Mouse (Mus musculus) common myeloid progenitor, adult 5-6 weeks (primary cell): ENCODE measurements at regions not wholly inside any gene's neighbourhood (a gene's known extent, or its start where the extent isn't known, plus 50 kb on each side); places are given as distances from the start of the nearest gene placed in this dataset.
A peak's percentile ranks its signal among the peaks of the same experiment; 100 is the strongest.

Source experiments
- ATAC-seq: replicated peaks from 2 replicates; pipeline ENCODE4 v1.8.0; 2016; ENCODE audit warnings: low read depth, mild to moderate bottlenecking, moderate TSS enrichment, inconsistent platforms; ENCODE audit not compliant: poor library complexity, severe bottlenecking

GRCm38 (mm10) chr4:122781717-122782116, 54.3 kb upstream of the Ppt1 start:
- peak; percentile 65; the same call in 1 of the 2 replicates for ATAC-seq
